ENCODE assay signal across 19 mouse cellular contexts in the genomic region with DNA sequence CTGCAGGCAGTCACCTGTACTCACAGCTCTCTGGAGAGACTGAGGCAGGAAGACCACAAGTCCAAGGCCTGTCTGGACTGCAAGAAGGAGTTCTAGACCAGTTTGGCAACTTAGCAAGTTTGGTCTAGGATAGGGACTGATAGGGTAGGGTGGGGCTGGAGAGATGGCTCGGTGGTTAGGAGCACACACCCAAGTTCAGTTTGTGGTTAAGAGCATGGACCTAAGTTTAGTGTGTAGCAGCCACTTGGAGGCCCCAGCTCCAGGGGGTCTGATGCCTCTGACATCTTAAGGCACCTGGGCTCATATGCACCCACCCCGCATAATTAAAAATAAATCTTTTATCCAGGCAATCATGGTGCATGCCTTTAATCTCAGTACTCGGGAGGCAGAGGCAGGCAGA. TPM values are rescaled to one million over a fixed set of nuclear protein-coding genes. Genes with fewer than 3 reads are reported as not detected.
DNase-seq lines count a peak whose midpoint lies in the region; ATAC-seq and TF ChIP-seq lines count a peak whose summit lies in the region.
"Had no signal": no experiment of that assay in that cellular context is flagged by ENCODE, and none has a peak within 500 bp of the region (broad histone marks: within the 10 kb centered on the region; RNA-seq: fewer than 3 reads in every experiment).

No protein-coding gene starts in this region.

- TF ChIP-seq CTCF in liver, postnatal 0 days (IDR thresholded peaks at IDR 0.05; ENCODE audit: low read depth), result no peak
- TF ChIP-seq CTCF in forebrain, postnatal 0 days (IDR thresholded peaks at IDR 0.05; ENCODE audit: low read depth), result no peak

- H3K9me3 ChIP-seq in kidney, embryonic 14.5 days (ENCODE audit: control insufficient read depth, low read length), result no peaks in the 10 kb centered on the region
- H3K9me3 ChIP-seq in liver, embryonic 11.5 days (ENCODE audit: control insufficient read depth, low read length), result no peaks in the 10 kb centered on the region
- H3K9me3 ChIP-seq in liver, postnatal 0 days (ENCODE audit: low read length), result no peaks in the 10 kb centered on the region
- no peaks in the 10 kb centered on the region for H3K9me3 ChIP-seq in forebrain, postnatal 0 days (ENCODE audit: low read length)
- H3K9me3 ChIP-seq: embryonic facial prominence, embryonic 15.5 days; heart, embryonic 13.5 days; hindbrain, embryonic 13.5 days; lung, embryonic 15.5 days; midbrain, embryonic 10.5 days had no signal

- H3K4me3 ChIP-seq in kidney, embryonic 14.5 days (ENCODE audit: low read length), result no peak overlapping the region
- H3K4me3 ChIP-seq in liver, embryonic 11.5 days (ENCODE audit: low read depth, low read length), result no peak overlapping the region
- H3K4me3 ChIP-seq in liver, postnatal 0 days (ENCODE audit: low read depth, low read length), result no peak overlapping the region
- H3K4me3 ChIP-seq in forebrain, postnatal 0 days (ENCODE audit: low read depth, low read length), result no peak overlapping the region
- H3K4me3 ChIP-seq: embryonic facial prominence, embryonic 15.5 days; heart, adult 2 months; heart, embryonic 13.5 days; hindbrain, embryonic 13.5 days; lung, embryonic 15.5 days; midbrain, embryonic 10.5 days had no signal

- 86% methylated on average over 3 of the region's 3 CpGs for WGBS in kidney, embryonic 14.5 days
- 59% methylated on average over 3 of the region's 3 CpGs for WGBS in liver, embryonic 11.5 days
- WGBS in liver, postnatal 0 days (ENCODE audit: insufficient replicate concordance), result 42% methylated on average over 3 of the region's 3 CpGs
- 91% methylated on average over 3 of the region's 3 CpGs for WGBS in forebrain, postnatal 0 days

- no peak for DNase-seq in kidney, postnatal 36 days
- DNase-seq in c-Kit-positive CD71-positive TER-119-positive erythroid progenitor cells, embryonic 14.5 days (ENCODE audit: low spot score), result peak; percentile 41
- no peak for DNase-seq in liver, embryonic 11.5 days (ENCODE audit: low spot score)
- DNase-seq in liver, postnatal 0 days, result no peak
- no peak for DNase-seq in embryo, embryonic 10.5 days (ENCODE audit: low spot score)
- DNase-seq in urinary bladder, postnatal 10 days (ENCODE audit: low spot score), result no peak
- DNase-seq in forebrain, postnatal 0 days, result no peak
- DNase-seq: adrenal gland, adult 2 months; gastrocnemius, postnatal 36 days; heart, adult 2 months; layer of hippocampus, adult 9-11 months; right cerebral cortex, postnatal 25 days had no signal

- H3K27ac ChIP-seq in kidney, embryonic 14.5 days (ENCODE audit: low read depth, low read length), result no peak overlapping the region
- H3K27ac ChIP-seq in liver, embryonic 11.5 days (ENCODE audit: low read depth, low read length), result peak overlapping the region; percentile 89
- H3K27ac ChIP-seq in liver, postnatal 0 days (ENCODE audit: low read depth), result peak overlapping the region; percentile 39; the same call in 1 of the 2 replicates
- no peak overlapping the region for H3K27ac ChIP-seq in forebrain, postnatal 0 days (ENCODE audit: low read depth, low read length)
- H3K27ac ChIP-seq: embryonic facial prominence, embryonic 15.5 days; heart, adult 2 months; heart, embryonic 13.5 days; hindbrain, embryonic 13.5 days; lung, embryonic 15.5 days; midbrain, embryonic 10.5 days had no signal

- H3K4me1 ChIP-seq in kidney, embryonic 14.5 days (ENCODE audit: control insufficient read depth, insufficient read depth, low read length), result no peaks in the 10 kb centered on the region
- peaks cover 24% of the 10 kb centered on the region for H3K4me1 ChIP-seq in liver, embryonic 11.5 days (replicated peaks; ENCODE audit: control insufficient read depth, insufficient read depth, low read length)
- peaks cover 6% of the 10 kb centered on the region for H3K4me1 ChIP-seq in liver, postnatal 0 days (ENCODE audit: insufficient read depth)
- no peaks in the 10 kb centered on the region for H3K4me1 ChIP-seq in forebrain, postnatal 0 days (ENCODE audit: insufficient read depth)
- H3K4me1 ChIP-seq: embryonic facial prominence, embryonic 15.5 days; heart, embryonic 13.5 days; hindbrain, embryonic 13.5 days; lung, embryonic 15.5 days; midbrain, embryonic 10.5 days had no signal

- TF ChIP-seq EP300 in liver, postnatal 0 days (IDR thresholded peaks at IDR 0.05; ENCODE audit: low read depth), result peak; percentile 68

- no peaks in the 10 kb centered on the region for H3K27me3 ChIP-seq in kidney, embryonic 14.5 days (ENCODE audit: control insufficient read depth, insufficient read depth, low read length)
- no peaks in the 10 kb centered on the region for H3K27me3 ChIP-seq in liver, embryonic 11.5 days (replicated peaks; ENCODE audit: control insufficient read depth, insufficient read depth, low read length)
- no peaks in the 10 kb centered on the region for H3K27me3 ChIP-seq in liver, postnatal 0 days (ENCODE audit: insufficient read depth, low read length)
- no peaks in the 10 kb centered on the region for H3K27me3 ChIP-seq in forebrain, postnatal 0 days (ENCODE audit: insufficient read depth, low read length)
- H3K27me3 ChIP-seq: embryonic facial prominence, embryonic 15.5 days; heart, embryonic 13.5 days; hindbrain, embryonic 13.5 days; lung, embryonic 15.5 days; Patski had no signal

- no peak overlapping the region for H3K9ac ChIP-seq in kidney, embryonic 14.5 days (ENCODE audit: low read depth, low read length)
- 0 out of 2 replicates have a peak overlapping the region, but pooled peaks have one; percentile 40 for H3K9ac ChIP-seq in liver, embryonic 11.5 days (ENCODE audit: low read depth, low read length)
- no peak overlapping the region for H3K9ac ChIP-seq in liver, postnatal 0 days (replicated peaks)
- H3K9ac ChIP-seq in forebrain, postnatal 0 days, result no peak overlapping the region
- H3K9ac ChIP-seq: embryonic facial prominence, embryonic 15.5 days; heart, embryonic 13.5 days; hindbrain, embryonic 13.5 days; lung, embryonic 15.5 days had no signal

- H3K36me3 ChIP-seq in kidney, embryonic 14.5 days (ENCODE audit: control insufficient read depth, insufficient read depth, low read length), result no peaks in the 10 kb centered on the region
- H3K36me3 ChIP-seq in liver, embryonic 11.5 days (ENCODE audit: control insufficient read depth, insufficient read depth, low read length), result no peaks in the 10 kb centered on the region
- no peaks in the 10 kb centered on the region for H3K36me3 ChIP-seq in liver, postnatal 0 days (replicated peaks; ENCODE audit: insufficient read depth, low read length)
- no peaks in the 10 kb centered on the region for H3K36me3 ChIP-seq in forebrain, postnatal 0 days (ENCODE audit: insufficient read depth)
- H3K36me3 ChIP-seq: embryonic facial prominence, embryonic 15.5 days; heart, embryonic 13.5 days; hindbrain, embryonic 13.5 days; lung, embryonic 15.5 days; midbrain, embryonic 10.5 days had no signal

- ATAC-seq in kidney, embryonic 14.5 days (ENCODE audit: low FRiP score, low TSS enrichment), result 0 out of 2 replicates have a peak, but pooled peaks have one; percentile 22
- peak; percentile 87 for ATAC-seq in liver, embryonic 11.5 days (replicated peaks; ENCODE audit: low FRiP score)
- ATAC-seq in liver, postnatal 0 days, result peak; percentile 61
- no peak for ATAC-seq in forebrain, postnatal 0 days
- ATAC-seq: Patski had no signal

- H3K4me2 ChIP-seq in kidney, embryonic 14.5 days (replicated peaks; ENCODE audit: low read depth, low read length), result no peak overlapping the region
- H3K4me2 ChIP-seq in liver, embryonic 11.5 days, result peak overlapping the region; percentile 49
- H3K4me2 ChIP-seq in liver, postnatal 0 days (ENCODE audit: low read depth, low read length), result no peak overlapping the region
- no peak overlapping the region for H3K4me2 ChIP-seq in forebrain, postnatal 0 days (ENCODE audit: low read depth)
- H3K4me2 ChIP-seq: embryonic facial prominence, embryonic 15.5 days; heart, embryonic 13.5 days; hindbrain, embryonic 13.5 days; lung, embryonic 15.5 days had no signal

RNA-seq across cellular contexts. Expression of a gene that starts 21.5 kb away (rescaled TPM):
- polyA plus RNA-seq in kidney, embryonic 14.5 days (2014; fragmentation: Nextera tagmentation; extraction: Ambion mirVana), result 0.11 TPM in 1 of 2 replicates, not detected in the other
- polyA plus RNA-seq in liver, embryonic 11.5 days (2014; fragmentation: Nextera tagmentation; extraction: Ambion mirVana), result 0.10 TPM in 1 of 2 replicates, not detected in the other
- polyA plus RNA-seq in liver, postnatal 0 days (2015; fragmentation: Nextera tagmentation; extraction: Ambion mirVana), result 0.18 and 0.21 TPM in 2 replicates
- total RNA-seq in forebrain, postnatal 0 days (2014; rRNA removed), result 2.2 and 3.4 TPM in 2 replicates
- polyA plus RNA-seq in forebrain, postnatal 0 days (2015; fragmentation: Nextera tagmentation; extraction: Ambion mirVana), result 0.83 and 1.9 TPM in 2 replicates
- total RNA-seq: gastrocnemius, postnatal 36 days; heart, adult 2 months had no signal
- polyA plus RNA-seq: Patski had no signal

RNA-seq across cellular contexts. Expression of a gene that starts 42.3 kb away (rescaled TPM):
- 9.5 and 17.2 TPM in 2 replicates for polyA plus RNA-seq in kidney, embryonic 14.5 days (2014; fragmentation: Nextera tagmentation; extraction: Ambion mirVana)
- polyA plus RNA-seq in liver, embryonic 11.5 days (2014; fragmentation: Nextera tagmentation; extraction: Ambion mirVana), result 26.3 and 28.2 TPM in 2 replicates
- polyA plus RNA-seq in liver, postnatal 0 days (2015; fragmentation: Nextera tagmentation; extraction: Ambion mirVana), result 3.9 and 4.0 TPM in 2 replicates
- total RNA-seq in forebrain, postnatal 0 days (2014; rRNA removed), result 36.9 and 41.2 TPM in 2 replicates
- polyA plus RNA-seq in forebrain, postnatal 0 days (2015; fragmentation: Nextera tagmentation; extraction: Ambion mirVana), result 5.6 and 8.3 TPM in 2 replicates

RNA-seq across cellular contexts. Expression of a gene that starts 42.6 kb away (rescaled TPM):
- 28.1 and 29.6 TPM in 2 replicates for polyA plus RNA-seq in kidney, embryonic 14.5 days (2014; fragmentation: Nextera tagmentation; extraction: Ambion mirVana)
- 27.5 and 28.4 TPM in 2 replicates for polyA plus RNA-seq in liver, embryonic 11.5 days (2014; fragmentation: Nextera tagmentation; extraction: Ambion mirVana)
- 12.1 and 16.3 TPM in 2 replicates for polyA plus RNA-seq in liver, postnatal 0 days (2015; fragmentation: Nextera tagmentation; extraction: Ambion mirVana)
- 18.4 and 18.9 TPM in 2 replicates for total RNA-seq in forebrain, postnatal 0 days (2014; rRNA removed)
- 22.7 and 24.3 TPM in 2 replicates for polyA plus RNA-seq in forebrain, postnatal 0 days (2015; fragmentation: Nextera tagmentation; extraction: Ambion mirVana)

RNA-seq across cellular contexts. Expression of a gene that starts 57.2 kb away (rescaled TPM):
- polyA plus RNA-seq in kidney, embryonic 14.5 days (2014; fragmentation: Nextera tagmentation; extraction: Ambion mirVana), result 181 and 197 TPM in 2 replicates
- polyA plus RNA-seq in liver, embryonic 11.5 days (2014; fragmentation: Nextera tagmentation; extraction: Ambion mirVana), result 178 and 192 TPM in 2 replicates
- polyA plus RNA-seq in liver, postnatal 0 days (2015; fragmentation: Nextera tagmentation; extraction: Ambion mirVana), result 66.7 and 70.7 TPM in 2 replicates
- 96.8 and 110 TPM in 2 replicates for total RNA-seq in forebrain, postnatal 0 days (2014; rRNA removed)
- polyA plus RNA-seq in forebrain, postnatal 0 days (2015; fragmentation: Nextera tagmentation; extraction: Ambion mirVana), result 117 and 131 TPM in 2 replicates

Comparison
In these comparisons a context has a peak if more than half of its experiments do, and no peak if none do; other contexts are left out.
1. H3K27ac ChIP-seq: peak in liver, embryonic 11.5 days (single experiment) and liver, postnatal 0 days (single experiment); none in kidney, embryonic 14.5 days (single experiment) and forebrain, postnatal 0 days (single experiment).